Mouse (Mus musculus) neural tube, embryonic 13.5 days (tissue): ENCODE data around the gene Mapk8ip1. TPM values are rescaled to one million over a fixed set of nuclear protein-coding genes. Genes with fewer than 3 reads are reported as not detected.

ENCODE experiments used
- microRNA-seq: library from miRNA; unstranded; fragments of <30 nt; microRNA quantifications from one replicate; pipeline ENCODE4, GENCODE M21; 2016
- polyA plus RNA-seq: library from polyadenylated mRNA; unstranded; fragments of >200 nt; fragmentation: Nextera tagmentation; extraction: Ambion mirVana; gene quantifications from 2 replicates; pipeline ENCODE4 v1.2.1, GENCODE M21; 2015

Mapk8ip1 gene
- polyA plus RNA-seq, 1 experiment from 2014 or later: 152 TPM

Small RNA genes within 50 kb of the gene (microRNA-seq; reads per million reads assigned to microRNA genes)
- gene Mir7000: not detected

Other genes with a start within 250 kb of the Mapk8ip1 start
- gene Pex16, start 26.6 kb downstream of the Mapk8ip1 start, polyA plus RNA-seq: 31.6 and 35.0 TPM in 2 replicates
- gene Large2, start 26.4 kb downstream of the Mapk8ip1 start, polyA plus RNA-seq: 0.74 and 1.4 TPM in 2 replicates
- 6.4 TPM in 2 replicates for gene 1700029I15Rik, start 18.7 kb downstream of the Mapk8ip1 start, polyA plus RNA-seq
- 35.9 and 37.7 TPM in 2 replicates for gene Cry2, start 32.8 kb upstream of the Mapk8ip1 start, polyA plus RNA-seq
- gene Slc35c1, start 59.3 kb upstream of the Mapk8ip1 start, polyA plus RNA-seq: 12.3 and 13.1 TPM in 2 replicates
- 9.2 and 10.4 TPM in 2 replicates for gene Chst1, start 198.4 kb upstream of the Mapk8ip1 start, polyA plus RNA-seq